Mouse (Mus musculus): ENCODE data around the gene Rnf181. TPM values are rescaled to one million over a fixed set of nuclear protein-coding genes. Genes with fewer than 3 reads are reported as not detected.

Rnf181 gene
- total RNA-seq (2014; fragmentation: Nextera tagmentation) = 81.5 and 83.1 TPM in 2 replicates
- total RNA-seq (2017) = 48.6 and 54.3 TPM in 2 replicates

- no peak for ATAC-seq (replicated peaks; ENCODE audit: poor library complexity, severe bottlenecking)
Observed at GRCm38 (mm10) chr6:72366844-72367443, at the start of gene Rnf181. Rnf181 (minus strand) TSS chr6:72366956.

GRCm38 (mm10) chr6:72415964-72416772 is 49.4 kb upstream of the Rnf181 start:
- no peak for ATAC-seq (replicated peaks; ENCODE audit: poor library complexity, severe bottlenecking)

DNA sequence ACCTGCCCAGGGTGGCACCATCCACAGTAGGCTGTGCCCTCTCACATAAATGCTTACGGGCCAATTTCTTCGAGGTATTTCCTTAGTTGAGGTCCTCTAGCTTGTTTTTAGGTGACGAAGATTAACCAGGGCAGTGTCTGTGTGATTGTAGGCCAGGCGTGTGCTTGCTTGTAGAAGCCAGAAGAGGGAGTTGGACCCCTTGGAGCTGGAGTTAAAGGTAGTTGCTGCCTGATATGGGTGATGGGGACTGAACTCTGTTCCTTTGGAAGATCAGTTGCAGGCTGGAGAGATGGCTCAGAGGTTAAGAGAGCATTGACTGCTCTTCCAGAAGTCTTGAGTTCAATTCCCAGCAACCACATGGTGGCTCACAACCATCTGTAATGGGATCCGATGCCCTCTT is 48.4 kb upstream of the Rnf181 start:
- ATAC-seq (replicated peaks; ENCODE audit: poor library complexity, severe bottlenecking) = no peak

- peak; percentile 91 for ATAC-seq (replicated peaks; ENCODE audit: poor library complexity, severe bottlenecking)
Observed at GRCm38 (mm10) chr6:72414076-72414756, 47.5 kb upstream of the Rnf181 start, which contains the start of gene Ggcx. Ggcx (plus strand) TSS chr6:72414308.

DNA sequence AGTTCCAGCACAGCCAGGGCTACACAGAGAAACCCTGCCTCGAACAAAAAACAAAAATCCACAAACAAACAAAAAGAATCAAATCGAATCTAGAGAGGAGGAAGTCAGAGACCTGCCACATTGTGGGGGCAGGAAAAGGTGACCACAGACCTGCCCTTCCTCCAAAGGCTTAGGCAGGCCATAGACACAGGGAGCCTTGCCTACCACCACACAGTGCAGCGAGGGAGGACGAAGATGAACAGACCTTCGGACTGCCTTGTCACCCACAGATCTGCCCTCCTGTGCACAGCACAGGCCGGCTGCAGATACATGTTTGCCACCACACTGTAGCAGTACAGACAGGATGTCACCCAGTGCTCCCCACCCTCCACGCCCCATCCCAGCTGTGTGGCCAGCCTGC is 43.8 kb upstream of the Rnf181 start:
- ATAC-seq (replicated peaks; ENCODE audit: poor library complexity, severe bottlenecking) = peak; percentile 63

DNA sequence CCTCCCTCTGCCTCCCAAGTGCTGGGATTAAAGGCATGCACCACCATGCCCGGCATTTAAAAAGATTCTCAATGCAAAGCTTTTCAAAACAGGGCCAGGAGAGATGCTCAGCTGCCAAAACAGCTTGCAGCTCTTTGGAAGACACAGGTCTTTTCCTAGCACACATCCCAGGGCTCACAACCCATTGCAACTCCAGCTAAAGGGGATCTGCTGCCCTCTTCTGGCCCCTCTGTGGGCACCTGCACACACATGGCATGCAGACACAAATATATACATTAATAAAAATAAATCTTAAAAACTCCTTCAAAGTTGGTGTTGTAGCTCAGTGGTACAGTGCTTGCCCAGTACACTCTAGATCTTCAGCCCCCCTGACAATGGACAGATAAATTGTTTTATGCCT is 43.2 kb upstream of the Rnf181 start:
- no peak for ATAC-seq (replicated peaks; ENCODE audit: poor library complexity, severe bottlenecking)

- no peak for ATAC-seq (replicated peaks; ENCODE audit: poor library complexity, severe bottlenecking)
Observed at GRCm38 (mm10) chr6:72409567-72409966, 42.8 kb upstream of the Rnf181 start.

GRCm38 (mm10) chr6:72407119-72407518 is 40.4 kb upstream of the Rnf181 start:
- peak; percentile 91 for ATAC-seq (replicated peaks; ENCODE audit: poor library complexity, severe bottlenecking)

DNA sequence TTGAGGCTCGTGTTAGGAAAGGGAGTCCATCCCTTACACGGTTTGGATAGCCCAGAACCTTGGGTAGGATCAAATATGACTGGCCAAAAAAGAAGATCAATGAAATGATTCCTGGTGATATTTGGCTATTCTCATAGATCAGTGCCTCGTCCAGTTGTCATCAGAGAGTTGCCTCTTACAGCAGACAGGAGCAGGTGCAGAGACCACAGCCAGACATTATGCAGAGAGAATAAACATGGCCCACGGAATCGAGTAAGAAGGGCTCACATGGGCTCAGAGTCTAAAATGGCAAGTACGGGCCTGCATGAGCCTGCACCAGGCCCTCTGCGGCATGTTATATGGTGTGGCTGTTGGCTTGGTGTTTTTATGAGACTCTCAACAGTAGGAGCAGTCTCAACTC is 38.6 kb upstream of the Rnf181 start:
- ATAC-seq (replicated peaks; ENCODE audit: poor library complexity, severe bottlenecking) = no peak

GRCm38 (mm10) chr6:72401875-72402274 is 35.1 kb upstream of the Rnf181 start:
- ATAC-seq (replicated peaks; ENCODE audit: poor library complexity, severe bottlenecking) = peak; percentile 95

- no peak for ATAC-seq (replicated peaks; ENCODE audit: poor library complexity, severe bottlenecking)
Observed at GRCm38 (mm10) chr6:72399967-72400366, 33.2 kb upstream of the Rnf181 start.

DNA sequence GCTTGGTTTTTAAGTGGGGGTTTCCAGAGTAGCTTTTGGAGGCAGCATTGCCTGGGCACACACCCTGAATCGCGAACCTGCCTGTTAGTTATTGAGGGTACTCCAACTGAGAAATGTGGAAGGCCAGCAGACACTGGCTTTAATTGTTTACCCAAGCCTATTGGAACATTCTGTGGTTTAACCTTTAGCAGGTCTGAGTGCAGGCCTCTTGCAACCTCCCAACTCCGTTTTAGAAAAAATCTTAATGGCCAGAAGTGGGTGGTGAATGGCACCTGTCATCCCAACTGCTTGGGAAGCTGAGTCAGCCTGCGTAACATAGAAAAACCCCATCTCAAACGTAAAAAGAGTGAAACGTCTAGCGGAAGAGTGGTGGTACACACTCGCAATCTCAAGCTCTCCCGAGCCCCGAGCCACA is 30.1 kb upstream of the Rnf181 start:
- ATAC-seq (replicated peaks; ENCODE audit: poor library complexity, severe bottlenecking) = no peak

GRCm38 (mm10) chr6:72392341-72392740 is 25.6 kb upstream of the Rnf181 start:
- ATAC-seq (replicated peaks; ENCODE audit: poor library complexity, severe bottlenecking) = no peak

DNA sequence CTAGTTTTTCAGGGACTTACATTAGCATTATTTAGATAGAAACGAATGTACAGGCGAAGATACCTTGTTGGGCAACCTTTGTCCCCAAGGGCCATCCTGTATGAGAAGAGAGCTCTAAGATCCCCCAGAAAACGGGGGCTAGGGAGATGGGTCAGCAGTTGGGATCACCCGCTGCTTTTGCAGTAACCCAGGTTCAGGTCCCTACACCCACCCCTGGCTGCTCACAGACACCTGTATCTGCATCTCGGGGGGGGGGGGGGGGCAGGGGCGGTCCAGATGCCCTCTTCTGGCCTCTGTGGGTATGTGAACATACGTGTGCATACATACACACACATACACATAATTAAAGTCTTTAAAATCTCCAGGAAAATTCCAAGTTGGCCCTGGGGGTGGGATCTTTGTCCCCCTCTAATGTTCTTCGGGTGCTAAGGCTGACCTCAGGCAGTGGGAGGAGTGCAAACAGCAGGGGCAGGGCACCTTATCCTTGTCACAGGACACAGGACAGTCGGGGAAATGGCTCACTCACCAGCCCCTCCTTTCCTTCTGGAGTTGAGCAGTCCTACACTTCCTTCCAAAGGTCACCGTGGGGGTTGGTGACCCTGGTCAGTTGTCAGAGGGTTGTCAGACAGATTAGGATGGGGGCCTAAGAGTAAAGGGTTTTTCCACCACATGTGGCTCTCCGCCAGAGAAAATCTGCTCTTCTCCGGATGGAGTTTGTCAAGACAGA is 24.2 kb upstream of the Rnf181 start:
- ATAC-seq (replicated peaks; ENCODE audit: poor library complexity, severe bottlenecking) = no peak

DNA sequence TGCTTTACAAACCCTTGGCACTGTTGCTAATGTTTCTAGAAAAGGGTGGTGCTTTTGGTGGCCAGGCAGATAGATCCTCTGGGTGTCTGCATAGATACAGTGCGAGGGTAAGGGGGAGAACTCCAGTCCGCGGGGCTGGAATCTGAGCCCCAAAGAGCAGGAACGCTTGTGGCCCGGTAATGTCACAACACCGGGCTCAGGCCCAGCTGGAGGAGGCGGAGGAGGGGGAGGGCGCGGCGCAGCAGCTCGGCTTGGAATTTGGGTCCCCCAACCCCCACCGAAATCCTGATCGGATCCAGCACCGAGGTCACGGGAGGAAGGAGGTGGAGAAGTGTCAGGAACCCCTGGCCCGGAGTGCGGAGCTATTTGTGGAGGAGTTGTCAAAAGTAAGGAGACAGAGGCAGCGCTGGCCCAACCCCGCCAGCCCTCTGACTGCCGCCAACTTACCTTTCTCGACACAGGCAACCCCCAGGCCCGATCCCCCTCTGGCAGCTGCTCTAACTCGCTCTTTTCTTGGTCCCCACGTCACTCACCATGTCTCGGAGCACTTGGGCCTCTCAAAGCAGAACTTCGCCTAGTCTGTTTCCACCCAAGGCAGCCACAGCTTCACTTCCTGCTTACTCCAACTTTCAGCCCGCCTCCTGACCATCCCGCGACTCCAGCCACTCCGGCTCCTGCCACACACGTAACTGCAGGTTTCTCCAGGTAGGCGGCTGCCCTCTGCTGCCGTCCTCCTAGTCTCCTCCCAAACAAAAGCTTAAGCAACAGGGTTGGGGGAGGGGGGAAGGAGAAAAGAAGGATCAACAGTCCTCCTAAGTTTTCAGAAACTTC is 23.4 kb upstream of the Rnf181 start, which contains the start of gene Vamp8:
Gene Vamp8 (minus strand): TSS at position 763 of the 831 bp plus-strand sequence.
- peak; percentile 79 for ATAC-seq (replicated peaks; ENCODE audit: poor library complexity, severe bottlenecking)

- ATAC-seq (replicated peaks; ENCODE audit: poor library complexity, severe bottlenecking) = peak; percentile 75
Observed at GRCm38 (mm10) chr6:72389471-72389940, 22.8 kb upstream of the Rnf181 start.

- ATAC-seq (replicated peaks; ENCODE audit: poor library complexity, severe bottlenecking) = no peak
Observed at GRCm38 (mm10) chr6:72388791-72389329, 22.1 kb upstream of the Rnf181 start.

DNA sequence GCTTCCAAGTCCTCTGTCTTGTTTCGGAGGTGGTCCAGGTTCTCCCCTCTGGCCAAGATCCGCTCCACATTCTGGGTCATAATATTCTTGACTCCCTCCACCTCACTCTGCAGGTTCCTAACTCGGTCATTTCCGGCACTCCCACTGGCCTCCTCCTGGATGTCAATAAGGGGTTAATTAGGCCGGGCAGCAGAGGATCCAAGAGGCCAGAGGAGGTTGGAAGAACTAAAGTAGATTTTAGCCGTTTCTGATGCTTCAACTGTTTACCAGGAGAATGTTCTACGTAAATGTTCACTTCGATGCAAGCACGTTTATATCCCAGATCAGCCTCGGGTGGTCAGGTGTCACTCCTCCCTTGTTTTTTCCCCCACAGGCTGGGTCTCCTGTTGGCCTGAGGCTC is 21.5 kb upstream of the Rnf181 start:
- ATAC-seq (replicated peaks; ENCODE audit: poor library complexity, severe bottlenecking) = no peak

- no peak for ATAC-seq (replicated peaks; ENCODE audit: poor library complexity, severe bottlenecking)
Observed at GRCm38 (mm10) chr6:72387816-72388215, 21.1 kb upstream of the Rnf181 start.

All from granulocyte monocyte progenitor cell, adult 5-6 weeks (primary cell).